Mouse (Mus musculus): ENCODE results near the gene Ankib1.
"Not testable (repeated sequence)": the region's sequence is repeated elsewhere in the genome, so short reads cannot be mapped to it uniquely, and the experiment has no call there.

- not testable (repeated sequence) for TF ChIP-seq CTCF (IDR thresholded peaks at IDR 0.05; ENCODE audit: extremely low read depth, insufficient read depth, insufficient read length, insufficient replicate concordance); POLR2A (IDR thresholded peaks at IDR 0.05; ENCODE audit: low read depth, low read length)
Measured at GRCm38 (mm10) chr5:3652903-3653575, 149.7 kb downstream of the Ankib1 start.

Data from spleen, adult 2 months (tissue).